Mouse (Mus musculus) retina, embryonic 14.5 days (tissue): ENCODE results near the gene Gm9573.

Experiments
- DNase-seq: peaks from one replicate; pipeline ENCODE4 v3.0.0-alpha.2; 2015; ENCODE audit warnings: low spot score

Gm9573 gene

DNA sequence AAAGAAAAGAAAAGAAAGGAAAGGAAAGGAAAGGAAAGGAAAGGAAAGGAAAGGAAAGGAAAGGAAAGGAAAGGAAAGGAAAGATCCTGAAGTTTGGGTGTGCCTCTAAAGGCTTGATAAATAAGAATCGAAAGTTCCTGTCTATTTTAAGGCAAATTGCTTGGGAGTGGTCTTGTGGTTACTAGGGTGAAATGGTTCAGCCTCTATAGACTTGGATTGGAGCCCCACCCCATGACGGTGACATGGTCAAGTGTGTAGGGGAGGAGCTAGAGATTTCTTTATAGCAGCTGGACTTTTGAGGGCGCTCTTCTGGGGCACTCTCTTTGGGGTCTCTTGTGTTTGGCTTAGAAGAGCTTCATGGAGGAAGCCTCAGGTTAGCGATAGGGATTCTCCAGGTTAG is 32.7 kb downstream of the Gm9573 start:
- no peak for DNase-seq

DNA sequence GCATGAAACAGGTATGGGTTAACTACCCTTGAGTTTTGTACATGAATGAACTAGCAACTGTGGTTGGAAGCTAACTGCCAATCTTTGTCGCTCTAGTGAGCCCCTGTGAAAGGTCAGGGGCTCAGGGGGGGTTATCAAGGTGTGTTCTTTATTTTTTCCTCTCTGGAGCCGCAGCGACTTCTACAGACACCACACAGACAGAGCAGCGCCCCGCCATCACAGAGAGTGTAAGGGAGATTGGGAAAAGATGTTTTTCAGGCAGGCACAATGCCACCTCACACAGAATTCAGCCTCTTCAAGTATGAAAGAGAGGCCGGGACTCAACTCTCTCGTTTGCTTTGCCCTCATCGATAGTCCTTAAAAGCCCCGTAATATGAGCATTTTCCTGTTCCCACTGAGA is 34.3 kb downstream of the Gm9573 start:
- no peak for DNase-seq

DNA sequence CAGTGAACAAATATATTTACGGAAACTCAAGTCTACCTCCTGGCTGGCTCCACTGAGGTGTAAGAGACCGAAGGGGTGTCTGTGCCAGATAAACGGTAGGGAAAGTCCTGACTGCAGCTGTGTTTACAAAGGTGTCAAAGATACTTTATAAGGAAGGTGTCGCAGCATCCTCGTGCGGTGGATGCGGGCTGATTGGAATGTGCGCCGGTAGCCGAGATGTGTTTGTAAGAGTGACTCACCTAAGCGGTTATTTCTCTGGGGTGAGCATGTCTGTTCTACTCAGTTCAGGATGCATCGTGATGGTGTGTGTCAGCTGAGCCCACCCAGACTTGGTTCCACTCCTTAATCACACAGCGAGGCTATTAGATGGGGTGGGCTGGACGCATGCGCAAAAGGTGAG is 34.7 kb downstream of the Gm9573 start:
- DNase-seq: no peak

DNA sequence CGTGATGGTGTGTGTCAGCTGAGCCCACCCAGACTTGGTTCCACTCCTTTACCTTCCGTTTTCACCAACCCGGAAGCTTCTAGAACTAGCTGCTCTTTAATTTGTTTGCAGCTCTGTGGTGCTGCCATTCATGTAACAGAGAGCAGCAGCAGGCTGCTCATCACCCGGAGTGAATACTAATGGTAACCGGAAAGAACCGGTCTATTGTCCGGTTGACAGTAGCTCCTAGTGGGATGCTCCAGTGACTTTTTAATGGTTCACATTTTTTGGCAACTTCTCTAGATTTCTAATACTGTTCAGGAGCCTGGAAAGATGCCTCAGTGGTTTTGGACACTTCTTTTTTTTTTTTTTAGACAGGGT is 35.2 kb downstream of the Gm9573 start:
- DNase-seq: no peak

DNA sequence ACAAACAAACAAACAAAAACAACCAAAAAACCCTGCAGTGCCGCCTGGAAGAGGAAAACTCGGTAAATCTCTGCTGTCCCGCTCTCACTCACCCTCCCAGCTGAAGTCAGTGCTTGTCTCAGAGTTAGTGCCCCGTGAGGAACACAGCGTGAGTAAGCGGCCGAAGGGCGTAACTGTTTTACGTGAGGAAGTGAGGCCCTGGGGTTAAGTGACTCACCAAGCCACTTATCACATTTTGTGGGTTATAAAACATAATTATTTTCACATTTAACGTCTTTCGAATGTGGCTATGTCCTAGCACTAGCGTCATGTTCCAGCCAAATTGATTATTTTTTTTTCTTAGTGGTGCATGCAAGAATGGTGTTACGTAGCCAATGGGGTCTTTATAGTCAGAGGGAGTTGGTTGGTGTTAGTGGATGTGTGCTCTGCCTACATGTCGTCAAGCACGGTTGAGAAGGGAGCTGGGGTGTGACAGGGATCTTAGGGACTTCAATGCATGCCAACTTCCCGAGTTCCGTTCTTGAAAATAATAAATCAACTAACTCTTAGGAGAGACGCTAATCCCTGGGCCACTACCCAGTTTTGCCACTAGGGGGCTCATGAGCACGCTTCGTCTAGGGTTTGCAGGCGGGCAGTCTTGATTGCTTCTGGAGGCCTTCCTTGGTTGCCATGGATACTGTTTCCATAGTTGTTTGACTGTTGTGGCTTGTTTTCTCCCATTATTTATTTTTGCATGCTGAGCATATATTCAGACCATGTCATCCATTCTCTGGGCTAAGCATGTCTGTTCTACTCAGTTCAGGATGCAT is 35.8 kb downstream of the Gm9573 start:
- DNase-seq: peak; percentile 88

DNA sequence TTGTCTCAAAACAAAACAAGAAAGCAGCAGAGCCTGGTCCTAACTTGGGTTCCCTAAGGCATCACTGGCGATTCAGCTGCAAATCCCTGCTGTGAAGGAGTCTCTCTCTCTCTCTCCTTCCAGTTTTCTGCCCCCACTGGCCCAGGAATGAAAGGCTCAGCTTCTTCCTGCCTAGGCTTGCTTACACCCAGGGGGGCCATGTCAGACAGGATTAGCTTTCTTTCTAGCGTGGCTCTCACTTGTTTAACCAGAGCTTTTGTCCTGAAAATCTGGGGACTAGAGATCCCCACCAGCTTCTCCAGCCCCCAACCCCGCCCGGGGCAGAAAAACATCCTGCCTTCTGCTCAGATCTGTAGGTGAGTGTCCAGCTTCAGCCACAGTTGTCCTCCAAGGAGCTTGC is 38.0 kb downstream of the Gm9573 start:
- DNase-seq: no peak

DNA sequence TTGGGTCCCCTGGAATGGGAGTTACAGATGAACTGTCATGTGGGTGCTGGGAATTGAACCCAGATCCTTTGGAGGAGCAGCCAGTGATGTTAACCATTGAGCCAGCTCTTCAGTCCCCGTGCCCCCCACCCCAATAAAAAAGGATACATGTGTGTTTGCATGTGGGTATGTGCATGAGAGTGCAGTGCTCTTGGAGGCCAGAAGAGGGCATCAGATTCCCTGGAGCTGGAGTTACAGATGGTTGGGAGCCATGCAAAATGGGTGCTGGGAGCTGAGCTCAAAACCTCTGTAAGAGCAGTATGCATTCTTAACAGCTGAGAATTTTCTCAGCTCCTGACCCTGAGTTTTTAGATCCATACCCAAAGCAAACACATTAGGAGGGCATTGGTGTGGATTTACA is 39.1 kb downstream of the Gm9573 start:
- DNase-seq: no peak

DNA sequence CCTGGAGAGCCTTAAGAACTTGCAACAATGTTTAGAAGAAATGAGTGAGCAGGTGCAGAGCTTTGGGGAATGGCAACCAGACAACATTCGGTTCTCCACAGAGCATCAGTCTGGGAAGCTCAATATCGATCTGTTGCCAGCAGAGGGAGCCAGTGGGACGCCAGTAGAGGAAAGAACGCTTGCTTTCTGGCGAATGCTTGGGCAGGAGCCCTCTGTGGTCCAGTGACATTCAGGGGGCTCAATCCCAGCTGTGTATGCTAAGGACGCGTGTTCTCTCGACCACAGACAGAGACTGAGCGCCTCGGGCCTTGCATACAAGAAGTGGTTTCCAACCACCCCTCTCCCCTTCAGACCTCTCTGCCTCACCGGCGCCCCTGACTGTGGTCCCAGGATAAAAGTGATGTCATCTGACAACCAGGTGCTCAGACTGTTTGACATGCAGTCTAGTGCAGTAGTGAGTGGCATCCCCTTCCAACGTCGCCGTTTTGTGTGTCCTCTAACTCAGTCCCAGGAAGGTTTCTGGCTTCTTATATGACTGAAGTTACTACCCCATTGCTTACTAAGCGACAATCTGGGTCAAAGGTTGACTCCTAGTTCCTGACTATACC is 42.0 kb downstream of the Gm9573 start:
- peak; percentile 88 for DNase-seq

DNA sequence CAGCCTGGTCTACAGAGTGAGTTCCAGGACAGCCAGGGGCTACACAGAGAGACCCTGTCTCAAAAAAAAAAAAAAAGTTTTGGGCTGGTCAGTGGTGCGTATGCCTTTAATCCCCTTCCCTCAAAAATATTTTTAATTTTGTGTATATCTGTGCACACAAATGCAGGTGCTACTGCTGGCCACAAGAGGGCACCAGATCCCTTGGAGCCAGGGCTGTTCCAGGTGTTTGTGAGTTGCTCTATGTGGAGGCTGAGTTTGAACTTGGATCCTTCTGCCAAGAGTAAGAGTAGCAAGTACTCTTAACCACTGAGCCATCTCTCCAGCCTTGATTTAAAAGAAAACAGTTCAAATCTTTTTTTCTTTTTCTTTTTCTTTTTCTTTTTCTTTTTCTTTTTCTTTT is 43.5 kb downstream of the Gm9573 start:
- DNase-seq: peak; percentile 10

DNA sequence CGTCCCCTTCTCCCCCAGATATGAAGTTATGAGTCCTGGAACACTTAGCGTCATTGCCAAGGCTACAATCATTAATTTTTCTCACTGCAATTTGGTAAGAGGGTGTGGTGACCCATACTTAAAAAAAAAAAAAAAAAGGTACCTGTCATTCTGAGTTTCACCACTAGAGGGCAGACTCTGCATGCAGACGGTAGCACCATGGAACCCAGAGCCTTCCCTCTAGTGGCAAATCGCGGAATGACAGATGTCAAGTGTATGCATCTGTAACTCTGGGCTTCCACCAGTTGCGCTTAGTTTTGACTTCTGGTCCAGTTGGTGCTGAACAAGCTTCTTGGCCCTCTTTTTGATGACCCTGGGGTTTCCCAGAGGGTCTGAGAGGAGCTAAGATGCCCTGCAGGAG is 48.2 kb downstream of the Gm9573 start:
- DNase-seq: peak; percentile 92

DNA sequence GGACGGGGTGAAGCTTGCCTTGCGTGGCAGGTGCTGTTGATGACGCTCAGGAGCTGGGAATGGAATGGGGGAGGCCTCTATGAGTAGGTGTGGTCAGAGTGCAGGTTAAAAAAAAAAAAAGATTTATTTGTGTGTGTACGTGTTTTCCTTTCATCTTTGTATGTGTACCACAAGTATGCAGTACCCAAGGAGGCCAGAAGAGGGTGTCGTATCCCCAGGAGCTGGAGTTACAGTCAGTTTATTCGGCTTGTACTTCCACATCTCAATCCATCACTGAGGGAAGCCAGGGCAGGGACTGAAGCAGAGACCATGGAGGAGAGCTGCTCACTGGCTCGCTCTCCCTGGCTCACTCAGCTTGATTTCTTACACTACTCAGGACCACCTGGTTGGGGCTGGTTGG is 55.0 kb downstream of the Gm9573 start:
- no peak for DNase-seq

DNA sequence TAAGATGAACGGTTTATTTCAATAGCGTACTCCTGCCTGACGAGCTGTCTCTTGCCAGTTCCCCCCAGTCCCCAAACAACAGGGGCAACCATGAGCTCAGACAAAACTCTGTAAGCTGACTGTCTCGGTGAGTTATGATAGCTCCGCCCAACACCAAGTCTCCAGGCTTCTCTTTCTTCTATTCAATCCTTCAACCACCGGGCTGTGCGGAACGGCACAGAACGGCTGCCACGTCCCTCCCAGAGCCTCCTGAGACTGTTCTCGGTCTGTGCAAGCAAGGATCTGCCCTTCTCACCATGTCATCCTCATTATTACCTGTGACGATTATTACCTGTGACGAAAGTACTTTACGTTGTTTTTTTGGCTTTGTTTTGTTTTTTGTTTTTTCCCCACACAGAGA is 55.6 kb downstream of the Gm9573 start:
- DNase-seq: no peak

DNA sequence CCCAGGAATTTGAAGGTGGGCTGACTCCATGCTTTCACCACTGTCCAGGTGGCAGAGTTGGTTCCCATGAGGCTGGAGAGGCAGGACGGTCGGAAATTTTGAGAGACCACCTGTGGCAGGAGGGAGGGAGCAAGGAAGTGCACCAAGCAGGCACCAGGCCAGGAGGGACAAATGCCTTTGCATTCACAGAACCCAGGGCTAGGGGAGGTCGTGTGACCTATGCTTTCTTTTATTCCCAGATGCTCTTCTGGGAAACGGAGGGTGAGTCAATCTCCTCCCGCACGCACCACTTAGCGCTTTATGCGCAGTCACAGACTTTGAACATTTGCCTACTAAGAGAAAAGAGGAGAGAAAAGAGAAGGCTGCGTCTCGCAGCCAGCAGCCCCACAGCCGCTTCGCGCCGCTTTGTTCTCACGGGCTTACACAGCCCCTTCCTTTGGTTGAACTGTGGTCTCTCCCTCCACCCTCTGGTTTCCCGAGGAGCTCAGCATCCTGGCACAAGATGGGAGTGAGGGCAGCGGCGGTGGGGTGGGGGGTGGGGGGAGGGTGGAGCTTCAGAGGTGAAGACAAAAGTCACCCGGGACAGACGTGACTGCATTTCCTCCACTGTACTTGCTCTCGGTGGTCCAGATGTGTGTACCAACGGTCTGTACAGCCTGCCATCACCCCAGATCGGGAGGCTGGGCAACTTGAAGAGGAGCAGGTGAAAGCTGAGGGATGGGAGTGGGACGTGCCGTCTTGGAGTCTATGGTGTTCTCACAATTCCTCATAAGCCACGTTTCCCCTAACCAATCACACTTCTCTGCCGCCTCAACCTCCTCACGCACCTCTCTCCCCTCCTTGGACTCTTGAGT is 57.1 kb downstream of the Gm9573 start:
- DNase-seq: no peak
